Mouse (Mus musculus) hematopoietic stem cell, adult 5-6 weeks (primary cell): ENCODE results near the gene Cbr3. TPM values are rescaled to one million over a fixed set of nuclear protein-coding genes. Genes with fewer than 3 reads are reported as not detected.

Experiments
- ATAC-seq, 2 experiments: fragments of 125-278 bp in 1 of 2; replicated peaks in 1 of 2; 2 replicates each; pipeline ENCODE4 v1.8.0; 2016 to 2017; ENCODE audit warnings: inconsistent platforms in 2 of 2, mild to moderate bottlenecking in 2 of 2, moderate number of reproducible peaks in 2 of 2, low read depth in 1 of 2, moderate TSS enrichment in 1 of 2; ENCODE audit not compliant: low FRiP score in 2 of 2, poor library complexity in 2 of 2, severe bottlenecking in 2 of 2, insufficient read depth in 1 of 2, low TSS enrichment in 1 of 2
- total RNA-seq: library from RNA; stranded (forward); fragments of 172-1452, 232-1000 nt; gene quantifications from 2 replicates; pipeline ENCODE4 v1.2.3, GENCODE M21; 2017

Gene Cbr3
- total RNA-seq, 1 experiment from 2014 or later, result not detected

- ATAC-seq, result no peak
Observed at GRCm38 (mm10) chr16:93732875-93733569, 50.0 kb downstream of the Cbr3 start.

- ATAC-seq, result no peak
Observed at GRCm38 (mm10) chr16:93739251-93739650, 56.2 kb downstream of the Cbr3 start.

Other genes with a start within 250 kb of the Cbr3 start
- 9.6 and 13.3 TPM in 2 replicates for gene Setd4, start 79.2 kb upstream of the Cbr3 start, total RNA-seq
- gene Cbr1, start 77.4 kb upstream of the Cbr3 start, total RNA-seq, result 24.1 and 33.0 TPM in 2 replicates
- not detected in 2 replicates for gene Gm5678, start 55.1 kb upstream of the Cbr3 start, total RNA-seq
- gene Dop1b, start 28.7 kb downstream of the Cbr3 start, total RNA-seq, result 11.2 and 13.4 TPM in 2 replicates
- gene Morc3, start 148.9 kb downstream of the Cbr3 start, total RNA-seq, result 202 and 204 TPM in 2 replicates
- gene Chaf1b, start 200.7 kb downstream of the Cbr3 start, total RNA-seq, result 73.0 and 76.6 TPM in 2 replicates